Mouse (Mus musculus) activated CD4-positive, CD25-positive, alpha-beta regulatory T cell, adult 4 months (primary cell): Measurements from ENCODE around the gene Atxn10. TPM values are rescaled to one million over a fixed set of nuclear protein-coding genes. Genes with fewer than 3 reads are reported as not detected.

Source experiments
- ATAC-seq: one replicate; pipeline ENCODE4 v1.8.0; 2017
- polyA plus RNA-seq, 2 experiments: library from polyadenylated mRNA; unstranded; fragments of 100-300 nt; shearing (Covaris generic); gene quantifications; one replicate each; pipeline ENCODE4 v1.2.1; 2017

Gene Atxn10
- polyA plus RNA-seq, 2 experiments from 2014 or later, result 119 to 138 TPM

- ATAC-seq, result no peak
Measured at GRCm38 (mm10) chr15:85479365-85479764, 143.3 kb downstream of the Atxn10 start.

GRCm38 (mm10) chr15:85479919-85480318 is 143.9 kb downstream of the Atxn10 start:
- ATAC-seq, result no peak

GRCm38 (mm10) chr15:85480630-85481029 is 144.6 kb downstream of the Atxn10 start:
- no peak for ATAC-seq

GRCm38 (mm10) chr15:85488900-85489299 is 152.9 kb downstream of the Atxn10 start:
- ATAC-seq, result no peak

GRCm38 (mm10) chr15:85489751-85490150 is 153.7 kb downstream of the Atxn10 start:
- no peak for ATAC-seq

- no peak for ATAC-seq
Measured at GRCm38 (mm10) chr15:85494163-85494621, 158.1 kb downstream of the Atxn10 start.

GRCm38 (mm10) chr15:85497548-85497947 is 161.5 kb downstream of the Atxn10 start:
- no peak for ATAC-seq

- no peak for ATAC-seq
Measured at GRCm38 (mm10) chr15:85497981-85498475, 162.0 kb downstream of the Atxn10 start.

GRCm38 (mm10) chr15:85500267-85500666 is 164.2 kb downstream of the Atxn10 start:
- no peak for ATAC-seq

GRCm38 (mm10) chr15:85503127-85503526 is 167.1 kb downstream of the Atxn10 start, which contains the start of gene 7530416G11Rik:
Gene 7530416G11Rik (minus strand): TSS chr15:85503227.
- no peak for ATAC-seq

- no peak for ATAC-seq
Measured at GRCm38 (mm10) chr15:85505118-85505925, 169.3 kb downstream of the Atxn10 start.

- ATAC-seq, result no peak
Measured at GRCm38 (mm10) chr15:85506680-85507079, 170.6 kb downstream of the Atxn10 start.

GRCm38 (mm10) chr15:85507370-85508014 is 171.4 kb downstream of the Atxn10 start:
- ATAC-seq, result no peak

Other genes starting within 250 kb of the Atxn10 start
- not detected for gene Smc1b, start 204.3 kb upstream of the Atxn10 start, polyA plus RNA-seq
- gene Ribc2, start 204.2 kb upstream of the Atxn10 start, polyA plus RNA-seq, result not detected
- under 1 TPM; 0.13 to 0.29 TPM for gene Fbln1, start 130.3 kb upstream of the Atxn10 start, polyA plus RNA-seq
- gene 7530416G11Rik, start 167.0 kb downstream of the Atxn10 start, polyA plus RNA-seq, result not detected
- gene Wnt7b, start 246.2 kb downstream of the Atxn10 start, polyA plus RNA-seq, result not detected